Mouse (Mus musculus) forebrain, embryonic 15.5 days (tissue): ENCODE measurements around the gene Rbfox1. TPM values are rescaled to one million over a fixed set of nuclear protein-coding genes. Genes with fewer than 3 reads are reported as not detected.
A peak's percentile ranks its signal among the peaks of the same experiment; 100 is the strongest.

Source experiments
- ATAC-seq: fragments of 200-750 bp; cut with Nextera tagmentation; replicated peaks from 2 replicates; pipeline ENCODE4 v1.8.0; 2017; ENCODE audit warnings: mild to moderate bottlenecking, moderate TSS enrichment, moderate library complexity
- H3K27ac ChIP-seq: fragments of 300-500 bp; sonication (generic); replicated peaks from 2 replicates; pipeline ENCODE4 v1.5.1; 2015; ENCODE audit warnings: mild to moderate bottlenecking, inconsistent platforms
- H3K27me3 ChIP-seq: fragments of 300-500 bp; sonication (generic); 2 replicates; pipeline ENCODE4 v1.6.1; 2015; ENCODE audit warnings: inconsistent platforms
- H3K36me3 ChIP-seq: fragments of 300-500 bp; sonication (generic); 2 replicates; pipeline ENCODE4 v1.6.1; 2015; ENCODE audit warnings: mild to moderate bottlenecking, inconsistent platforms
- H3K4me1 ChIP-seq: fragments of 300-500 bp; sonication (generic); 2 replicates; pipeline ENCODE4 v1.6.1; 2015; ENCODE audit warnings: inconsistent platforms
- H3K4me2 ChIP-seq: fragments of 300-500 bp; sonication (generic); replicated peaks from 2 replicates; pipeline ENCODE4 v1.6.1; 2015; ENCODE audit warnings: mild to moderate bottlenecking, inconsistent platforms
- H3K4me3 ChIP-seq: fragments of 300-500 bp; sonication (generic); 2 replicates; pipeline ENCODE4 v1.5.1; 2015; ENCODE audit warnings: mild to moderate bottlenecking, inconsistent platforms
- H3K9ac ChIP-seq: fragments of 300-500 bp; sonication (generic); replicated peaks from 2 replicates; pipeline ENCODE4 v1.6.1; 2015; ENCODE audit warnings: mild to moderate bottlenecking, inconsistent platforms
- H3K9me3 ChIP-seq: fragments of 300-500 bp; sonication (generic); 2 replicates; pipeline ENCODE4 v1.6.1; 2016; ENCODE audit warnings: inconsistent platforms
- WGBS: fragments of 180-500 bp; shearing (Covaris S2); methylation state at CpG from one replicate; pipeline ENCODE4 v1.1.7; 2015; ENCODE audit warnings: mixed read lengths; 5-methylcytosine and 5-hydroxymethylcytosine counted together
- polyA plus RNA-seq: library from polyadenylated mRNA; unstranded; fragments of >200 nt; fragmentation: Nextera tagmentation; extraction: Ambion mirVana; gene quantifications from 2 replicates; pipeline ENCODE4 v1.2.1, GENCODE M21; 2015

Rbfox1 gene
- polyA plus RNA-seq, 1 experiment from 2014 or later: 173 TPM

DNA sequence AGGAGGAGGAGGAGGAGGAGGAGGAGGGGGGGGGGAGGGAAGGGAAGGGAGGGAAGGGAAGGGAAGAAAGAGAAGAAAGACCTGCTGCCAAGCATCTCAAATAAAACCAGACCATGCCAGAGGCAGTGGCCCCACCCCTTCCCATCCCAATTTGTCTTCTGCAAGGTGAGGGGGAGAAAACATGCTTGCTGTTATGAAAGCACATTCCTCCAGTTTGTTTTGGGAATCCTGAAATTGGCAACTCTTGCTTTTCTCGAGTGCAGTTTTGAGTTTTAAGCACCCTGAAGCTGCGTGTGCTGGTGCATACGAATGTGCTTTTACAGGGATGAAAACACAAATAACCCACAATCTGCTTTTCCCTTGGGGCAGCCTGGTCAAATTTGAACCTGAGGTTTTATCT, 380.5 kb downstream of the Rbfox1 start:
- 85% methylated on average over 3 of the region's 3 CpGs for WGBS
- H3K4me2 ChIP-seq: no peak overlapping the region
- ATAC-seq: no peak
- no peaks in the 10 kb centered on the region for H3K4me1 ChIP-seq
- H3K4me3 ChIP-seq: no peak overlapping the region
- no peaks in the 10 kb centered on the region for H3K36me3 ChIP-seq
- H3K27ac ChIP-seq: no peak overlapping the region
- no peaks in the 10 kb centered on the region for H3K27me3 ChIP-seq
- H3K9me3 ChIP-seq: no peaks in the 10 kb centered on the region
- H3K9ac ChIP-seq: no peak overlapping the region

DNA sequence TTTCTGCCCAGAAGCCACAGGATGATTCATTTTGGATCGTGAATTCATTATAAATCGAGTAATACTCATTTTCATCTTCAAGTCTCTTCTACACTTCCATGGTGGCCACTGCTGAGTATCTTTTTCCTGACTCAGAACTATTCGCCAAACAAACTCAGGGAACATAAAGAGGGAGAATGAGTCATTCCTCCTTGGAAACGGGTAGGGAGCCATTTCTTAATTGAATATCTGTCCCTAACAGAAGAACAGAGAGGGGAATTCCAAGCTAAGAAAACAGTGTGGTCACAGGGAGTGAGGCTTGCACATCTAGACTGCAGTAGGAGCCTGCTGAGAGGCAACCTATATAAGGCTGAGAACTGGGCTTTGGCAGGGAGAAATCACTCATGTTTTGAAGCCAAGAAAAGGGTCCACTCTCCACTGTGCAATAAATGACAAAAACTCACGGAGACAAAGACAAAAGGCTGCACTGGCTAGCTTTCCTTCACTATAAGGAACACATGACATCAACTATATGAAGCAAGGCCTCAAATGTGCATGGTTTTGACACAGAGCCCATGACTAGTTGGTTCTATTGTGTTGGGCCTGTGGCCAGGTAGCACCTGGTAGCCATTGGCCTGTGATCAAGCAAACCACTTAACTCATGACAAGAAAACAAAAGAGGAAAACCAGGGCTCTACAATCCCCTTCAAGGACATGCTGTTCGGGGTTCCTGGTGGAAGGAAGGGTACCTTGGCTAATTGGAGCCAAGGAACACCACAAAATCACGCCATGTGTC, 386.6 kb downstream of the Rbfox1 start:
- Histone ChIP-seq H3K4me3 (no peak overlapping the region), H3K27ac (no peak overlapping the region), H3K4me2 (no peak overlapping the region), H3K9me3 (no peaks in the 10 kb centered on the region), H3K27me3 (no peaks in the 10 kb centered on the region), H3K36me3 (no peaks in the 10 kb centered on the region), H3K4me1 (no peaks in the 10 kb centered on the region), H3K9ac (no peak overlapping the region)
- ATAC-seq: no peak
- 73% methylated on average over 7 of the region's 7 CpGs for WGBS

- 67% methylated on average over 4 of the region's 4 CpGs for WGBS
- no peak overlapping the region for H3K4me3 ChIP-seq
- no peak overlapping the region for H3K4me2 ChIP-seq
- H3K9ac ChIP-seq: no peak overlapping the region
- no peak for ATAC-seq
- H3K4me1 ChIP-seq: peaks cover 28% of the 10 kb centered on the region; the same call in 1 of the 2 replicates
- no peaks in the 10 kb centered on the region for H3K36me3 ChIP-seq
- no peaks in the 10 kb centered on the region for H3K9me3 ChIP-seq
- H3K27ac ChIP-seq: no peak overlapping the region
- no peaks in the 10 kb centered on the region for H3K27me3 ChIP-seq
Observed at GRCm38 (mm10) chr16:6283496-6283895, 398.3 kb downstream of the Rbfox1 start.

- Histone ChIP-seq H3K4me1 (peaks cover 28% of the 10 kb centered on the region; the same call in 1 of the 2 replicates), H3K4me3 (no peak overlapping the region), H3K4me2 (no peak overlapping the region), H3K27me3 (no peaks in the 10 kb centered on the region), H3K9ac (no peak overlapping the region), H3K9me3 (no peaks in the 10 kb centered on the region), H3K27ac (no peak overlapping the region), H3K36me3 (no peaks in the 10 kb centered on the region)
- WGBS: 60% methylated on average over 4 of the region's 4 CpGs
- ATAC-seq: no peak
Observed at GRCm38 (mm10) chr16:6284317-6284716, 399.2 kb downstream of the Rbfox1 start.

GRCm38 (mm10) chr16:6287699-6288098, 402.5 kb downstream of the Rbfox1 start:
- H3K36me3 ChIP-seq: no peaks in the 10 kb centered on the region
- H3K4me3 ChIP-seq: no peak overlapping the region
- H3K27ac ChIP-seq: no peak overlapping the region
- 65% methylated on average over 2 of the region's 2 CpGs for WGBS
- ATAC-seq: no peak
- no peaks in the 10 kb centered on the region for H3K9me3 ChIP-seq
- peaks cover 28% of the 10 kb centered on the region; the same call in 1 of the 2 replicates for H3K4me1 ChIP-seq
- no peak overlapping the region for H3K4me2 ChIP-seq
- H3K9ac ChIP-seq: no peak overlapping the region
- H3K27me3 ChIP-seq: no peaks in the 10 kb centered on the region

GRCm38 (mm10) chr16:6300112-6300511, 415.0 kb downstream of the Rbfox1 start:
- H3K27ac ChIP-seq: no peak overlapping the region
- no peak overlapping the region for H3K9ac ChIP-seq
- no peaks in the 10 kb centered on the region for H3K9me3 ChIP-seq
- 80% methylated on average over 5 of the region's 5 CpGs for WGBS
- no peaks in the 10 kb centered on the region for H3K27me3 ChIP-seq
- no peak overlapping the region for H3K4me3 ChIP-seq
- no peaks in the 10 kb centered on the region for H3K4me1 ChIP-seq
- no peaks in the 10 kb centered on the region for H3K36me3 ChIP-seq
- H3K4me2 ChIP-seq: no peak overlapping the region
- ATAC-seq: no peak

DNA sequence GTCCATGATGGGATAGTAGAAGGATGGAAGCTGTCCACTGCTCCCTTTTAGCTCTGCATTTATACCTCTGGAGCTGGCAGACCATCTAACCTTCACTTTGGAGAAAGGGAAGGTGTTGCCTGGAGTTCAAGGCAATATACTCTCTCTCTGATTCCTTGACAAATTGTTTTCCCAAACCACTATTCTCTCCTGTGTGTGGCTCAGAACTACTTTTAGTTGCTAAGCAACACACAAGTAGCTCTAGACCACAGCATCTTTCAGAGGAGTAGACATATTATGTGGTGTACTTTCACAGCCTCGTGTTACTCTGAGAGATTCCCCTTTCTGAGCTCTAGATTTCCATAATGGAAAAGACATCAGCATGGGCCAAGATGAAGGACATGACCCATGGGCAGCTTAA, 417.9 kb downstream of the Rbfox1 start:
- H3K4me1 ChIP-seq: no peaks in the 10 kb centered on the region
- no peaks in the 10 kb centered on the region for H3K9me3 ChIP-seq
- H3K27ac ChIP-seq: no peak overlapping the region
- H3K9ac ChIP-seq: no peak overlapping the region
- WGBS: 43% methylated on average over 1 of the region's 1 CpGs
- H3K4me3 ChIP-seq: no peak overlapping the region
- H3K4me2 ChIP-seq: no peak overlapping the region
- no peaks in the 10 kb centered on the region for H3K36me3 ChIP-seq
- ATAC-seq: no peak
- no peaks in the 10 kb centered on the region for H3K27me3 ChIP-seq

GRCm38 (mm10) chr16:6309940-6310339, 424.8 kb downstream of the Rbfox1 start:
- no peak overlapping the region for H3K4me2 ChIP-seq
- ATAC-seq: no peak
- no peak overlapping the region for H3K4me3 ChIP-seq
- H3K36me3 ChIP-seq: no peaks in the 10 kb centered on the region
- no peak overlapping the region for H3K27ac ChIP-seq
- H3K9ac ChIP-seq: no peak overlapping the region
- no peaks in the 10 kb centered on the region for H3K27me3 ChIP-seq
- H3K4me1 ChIP-seq: peaks cover 14% of the 10 kb centered on the region
- H3K9me3 ChIP-seq: no peaks in the 10 kb centered on the region

DNA sequence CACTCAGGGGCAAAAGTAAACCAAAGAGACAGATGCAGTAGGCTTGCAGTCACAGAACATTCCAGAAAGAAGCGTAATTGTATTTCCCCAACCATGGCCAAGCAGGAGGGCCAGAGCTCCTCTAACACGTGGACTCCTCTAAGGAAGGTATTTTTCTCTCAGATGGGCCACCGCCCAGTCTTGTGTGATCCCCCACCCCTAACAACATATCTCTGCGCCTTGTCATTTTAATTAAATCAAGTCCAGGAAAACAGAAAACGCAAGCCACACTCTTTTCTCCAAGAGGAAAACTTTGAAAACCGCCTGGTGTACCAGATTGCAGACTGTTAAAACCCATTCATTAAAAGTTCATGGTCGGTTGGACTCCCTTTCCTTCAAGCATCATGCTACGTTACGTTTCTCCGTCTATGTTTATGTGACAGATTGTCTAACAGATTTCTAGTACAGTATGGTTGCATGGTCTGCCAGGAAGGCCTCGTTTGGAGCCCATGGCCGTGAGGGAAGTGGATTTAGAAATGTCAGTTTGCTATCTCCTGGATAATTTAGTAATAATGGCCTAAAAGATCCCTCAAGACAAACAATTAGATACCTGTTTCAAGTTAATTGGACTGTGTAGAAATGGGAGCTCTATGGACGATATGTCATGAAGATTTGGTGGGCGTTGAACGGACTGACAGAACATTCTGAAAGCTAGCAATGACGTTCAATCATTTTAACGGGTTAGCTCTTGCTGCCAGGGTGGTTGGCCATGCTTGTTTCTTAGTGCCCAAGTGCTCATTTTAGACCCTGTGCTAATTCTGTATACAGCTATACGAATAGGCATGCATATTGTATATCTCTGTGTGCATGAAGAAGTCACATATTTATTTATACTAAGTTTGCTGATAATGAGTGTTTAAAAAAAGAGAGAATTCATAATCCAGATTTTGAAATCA, 425.9 kb downstream of the Rbfox1 start:
- H3K9ac ChIP-seq: no peak overlapping the region
- no peaks in the 10 kb centered on the region for H3K27me3 ChIP-seq
- H3K27ac ChIP-seq: peak overlapping the region; percentile 72
- 50% methylated on average over 18 of the region's 18 CpGs for whole genome bisulfite sequencing
- no peak overlapping the region for H3K4me2 ChIP-seq
- no peak overlapping the region for H3K4me3 ChIP-seq
- H3K36me3 ChIP-seq: no peaks in the 10 kb centered on the region
- ATAC-seq: peak; percentile 92
- peaks cover 14% of the 10 kb centered on the region for H3K4me1 ChIP-seq
- H3K9me3 ChIP-seq: no peaks in the 10 kb centered on the region

- H3K4me1 ChIP-seq: peaks cover 14% of the 10 kb centered on the region
- no peak overlapping the region for H3K27ac ChIP-seq
- H3K9ac ChIP-seq: no peak overlapping the region
- no peak overlapping the region for H3K4me2 ChIP-seq
- H3K4me3 ChIP-seq: no peak overlapping the region
- H3K9me3 ChIP-seq: no peaks in the 10 kb centered on the region
- no peaks in the 10 kb centered on the region for H3K27me3 ChIP-seq
- WGBS: 71% methylated on average over 6 of the region's 6 CpGs
- H3K36me3 ChIP-seq: no peaks in the 10 kb centered on the region
- no peak for ATAC-seq
Observed at GRCm38 (mm10) chr16:6313689-6314088, 428.5 kb downstream of the Rbfox1 start.

DNA sequence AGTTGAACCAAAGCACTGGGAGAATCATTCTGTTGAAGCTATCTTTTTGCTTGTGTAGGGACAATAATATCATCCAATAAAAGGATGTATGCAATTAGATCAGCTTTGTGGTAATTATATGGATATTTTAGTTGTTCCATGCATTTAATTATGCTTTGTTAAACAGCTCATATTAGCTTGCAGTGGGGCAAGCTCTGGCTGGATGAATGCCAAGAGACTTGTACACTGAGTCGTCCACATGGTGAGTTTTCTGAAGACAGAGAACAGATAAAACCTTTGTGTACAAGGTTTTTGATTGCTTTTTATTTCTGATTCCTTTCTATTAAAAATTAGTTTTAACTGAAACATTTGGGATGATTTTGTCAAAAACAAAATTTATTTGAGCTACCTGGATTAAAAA, 439.7 kb downstream of the Rbfox1 start:
- Histone ChIP-seq H3K9ac (no peak overlapping the region), H3K4me1 (peaks cover 20% of the 10 kb centered on the region), H3K27ac (peak overlapping the region; percentile 57; the same call in 1 of the 2 replicates), H3K4me3 (no peak overlapping the region), H3K9me3 (no peaks in the 10 kb centered on the region), H3K36me3 (no peaks in the 10 kb centered on the region), H3K4me2 (no peak overlapping the region), H3K27me3 (no peaks in the 10 kb centered on the region)
- no peak for ATAC-seq
- 4% methylated on average over 1 of the region's 1 CpGs for WGBS

DNA sequence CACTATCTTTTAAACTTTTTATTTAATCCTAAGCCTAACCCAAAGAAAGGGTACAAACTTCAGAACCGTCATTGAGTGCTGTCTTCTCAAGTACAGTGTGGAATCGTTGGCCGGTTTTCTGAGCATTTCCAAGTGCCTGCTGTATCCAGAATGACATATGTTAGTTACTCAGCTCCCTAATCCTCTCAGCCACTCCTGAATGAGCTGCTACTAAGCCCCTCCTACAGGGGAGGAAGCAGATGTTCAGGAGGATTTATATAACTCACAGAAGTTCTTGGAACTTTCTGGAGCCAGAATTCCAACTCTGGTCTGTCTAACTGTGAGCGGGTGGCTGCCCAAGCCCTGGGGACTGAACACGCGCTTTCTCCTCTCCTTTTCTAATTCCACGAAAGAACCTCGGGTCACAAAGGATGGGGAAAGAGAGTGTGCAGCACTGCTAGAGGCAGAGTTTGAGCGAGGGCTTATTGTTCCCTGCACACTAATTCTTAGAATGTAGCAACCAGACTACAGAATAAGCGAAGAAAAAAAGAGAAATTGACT, 446.3 kb downstream of the Rbfox1 start:
- H3K27ac ChIP-seq: no peak overlapping the region
- H3K9me3 ChIP-seq: no peaks in the 10 kb centered on the region
- no peak overlapping the region for H3K9ac ChIP-seq
- H3K4me3 ChIP-seq: no peak overlapping the region
- no peaks in the 10 kb centered on the region for H3K36me3 ChIP-seq
- H3K4me1 ChIP-seq: peaks cover 1% of the 10 kb centered on the region; the same call in 1 of the 2 replicates
- H3K27me3 ChIP-seq: no peaks in the 10 kb centered on the region
- no peak for ATAC-seq
- H3K4me2 ChIP-seq: no peak overlapping the region
- WGBS: 44% methylated on average over 10 of the region's 10 CpGs
